Mouse (Mus musculus): ENCODE measurements around the gene Cntn5. TPM values are rescaled to one million over a fixed set of nuclear protein-coding genes. Genes with fewer than 3 reads are reported as not detected.
"Not testable (repeated sequence)": the region's sequence is repeated elsewhere in the genome, so short reads cannot be mapped to it uniquely, and the experiment has no call there.

Gene Cntn5
- polyA plus RNA-seq, 1 experiment: not detected

DNA sequence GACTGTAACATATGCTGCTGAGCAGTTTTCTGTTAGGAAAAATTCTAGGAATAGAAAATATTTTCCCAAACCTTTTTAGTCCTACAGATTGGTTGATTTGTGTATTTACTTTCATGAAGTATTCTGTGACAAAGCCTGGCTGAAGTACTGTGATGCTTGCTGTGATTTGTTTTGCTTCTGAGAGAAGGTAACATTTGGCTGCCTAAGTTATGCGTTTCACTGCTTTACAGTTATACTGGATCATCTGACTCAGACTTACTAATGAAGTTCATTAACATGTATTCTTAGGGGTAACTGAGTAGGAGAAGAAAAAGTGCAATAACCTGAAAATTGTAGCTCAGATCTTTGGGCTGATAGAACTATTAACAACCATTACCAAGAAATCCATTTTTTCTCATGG is 245.1 kb downstream of the Cntn5 start:
- TF ChIP-seq POLR2A (IDR thresholded peaks at IDR 0.05; ENCODE audit: low read depth, low read length) (no peak), CTCF (IDR thresholded peaks at IDR 0.05; ENCODE audit: borderline replicate concordance, insufficient read depth, low read length) (no peak)
- Histone ChIP-seq H3K27ac (ENCODE audit: insufficient read depth, low read length) (no peak overlapping the region), H3K4me3 (ENCODE audit: insufficient read depth, low read length) (no peak overlapping the region), H3K4me1 (ENCODE audit: control insufficient read depth, insufficient read depth, low read length) (no peaks in the 10 kb centered on the region)

DNA sequence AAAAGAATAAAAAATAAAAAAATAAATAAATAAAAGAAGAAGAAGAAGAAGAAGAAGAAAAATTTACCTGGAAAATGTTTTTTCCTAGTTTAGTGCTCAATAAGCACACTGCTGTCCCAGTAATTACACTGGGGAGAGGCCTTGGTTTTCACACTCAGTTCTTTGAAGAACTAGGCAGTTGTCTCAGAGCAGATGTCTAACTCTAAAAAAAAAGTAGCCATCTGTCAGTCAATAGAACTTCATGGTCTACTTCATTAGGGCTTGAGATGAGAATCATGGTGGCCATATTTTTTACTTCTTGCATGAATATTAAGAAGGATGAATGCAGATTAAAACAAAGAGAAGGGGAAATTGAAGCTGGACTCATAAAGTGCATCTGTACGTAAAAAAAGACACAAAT is 246.5 kb downstream of the Cntn5 start:
- TF ChIP-seq POLR2A (IDR thresholded peaks at IDR 0.05; ENCODE audit: low read depth, low read length): no peak
- TF ChIP-seq CTCF (IDR thresholded peaks at IDR 0.05; ENCODE audit: borderline replicate concordance, insufficient read depth, low read length): no peak
- H3K4me3 ChIP-seq (ENCODE audit: insufficient read depth, low read length): no peak overlapping the region

GRCm38 (mm10) chr9:10657144-10657748 is 247.3 kb downstream of the Cntn5 start:
- Histone ChIP-seq H3K27ac (ENCODE audit: insufficient read depth, low read length) (no peak overlapping the region), H3K4me1 (ENCODE audit: control insufficient read depth, insufficient read depth, low read length) (no peaks in the 10 kb centered on the region), H3K4me3 (ENCODE audit: insufficient read depth, low read length) (no peak overlapping the region)
- TF ChIP-seq POLR2A (IDR thresholded peaks at IDR 0.05; ENCODE audit: low read depth, low read length) (no peak), CTCF (IDR thresholded peaks at IDR 0.05; ENCODE audit: borderline replicate concordance, insufficient read depth, low read length) (no peak)

More for the DNA sequence above, 246.5 kb downstream of the Cntn5 start:
- H3K27ac ChIP-seq (ENCODE audit: insufficient read depth, low read length): no peak overlapping the region
- H3K4me1 ChIP-seq (ENCODE audit: control insufficient read depth, insufficient read depth, low read length): no peaks in the 10 kb centered on the region

- no peak overlapping the region for H3K27ac ChIP-seq (ENCODE audit: insufficient read depth, low read length)
These were observed 253.9 kb downstream of the Cntn5 start for GRCm38 (mm10) chr9:10650632-10651031.

DNA sequence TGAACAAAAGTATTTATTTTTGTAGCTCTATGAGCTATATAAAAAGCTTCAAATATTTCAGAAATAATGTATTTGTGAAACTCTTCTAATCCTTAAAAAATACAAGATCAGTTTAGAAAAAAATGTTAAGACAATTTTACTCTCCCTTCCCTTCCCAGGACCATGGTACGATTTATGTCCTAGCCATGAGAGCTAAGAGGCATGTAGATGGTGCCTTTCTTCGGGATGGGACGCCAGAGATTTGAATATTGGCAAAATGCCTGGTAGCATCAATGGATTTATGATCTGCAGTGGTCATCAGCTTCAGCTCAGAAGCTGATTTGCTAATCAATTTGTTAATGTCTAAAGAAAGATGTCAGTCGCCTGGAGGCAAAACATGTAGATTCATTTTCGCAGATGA is 258.6 kb downstream of the Cntn5 start:
- TF ChIP-seq POLR2A (IDR thresholded peaks at IDR 0.05; ENCODE audit: low read depth, low read length) (no peak), CTCF (IDR thresholded peaks at IDR 0.05; ENCODE audit: borderline replicate concordance, insufficient read depth, low read length) (no peak)
- H3K4me3 ChIP-seq (ENCODE audit: insufficient read depth, low read length): no peak overlapping the region
- H3K27ac ChIP-seq (ENCODE audit: insufficient read depth, low read length): no peak overlapping the region
- no peaks in the 10 kb centered on the region for H3K4me1 ChIP-seq (ENCODE audit: control insufficient read depth, insufficient read depth, low read length)

More at GRCm38 (mm10) chr9:10650632-10651031, 253.9 kb downstream of the Cntn5 start:
- TF ChIP-seq POLR2A (IDR thresholded peaks at IDR 0.05; ENCODE audit: low read depth, low read length): no peak
- no peak for TF ChIP-seq CTCF (IDR thresholded peaks at IDR 0.05; ENCODE audit: borderline replicate concordance, insufficient read depth, low read length)
- Histone ChIP-seq H3K4me3 (ENCODE audit: insufficient read depth, low read length) (no peak overlapping the region), H3K4me1 (ENCODE audit: control insufficient read depth, insufficient read depth, low read length) (no peaks in the 10 kb centered on the region)

- Histone ChIP-seq H3K27ac (ENCODE audit: insufficient read depth, low read length) (no peak overlapping the region), H3K4me3 (ENCODE audit: insufficient read depth, low read length) (no peak overlapping the region)
- no peak for TF ChIP-seq CTCF (IDR thresholded peaks at IDR 0.05; ENCODE audit: borderline replicate concordance, insufficient read depth, low read length)
- no peak for TF ChIP-seq POLR2A (IDR thresholded peaks at IDR 0.05; ENCODE audit: low read depth, low read length)
These were observed 259.3 kb downstream of the Cntn5 start for GRCm38 (mm10) chr9:10645045-10645830.

GRCm38 (mm10) chr9:10618036-10618435 is 286.5 kb downstream of the Cntn5 start:
- H3K4me3 ChIP-seq (ENCODE audit: insufficient read depth, low read length): no peak overlapping the region
- no peak for TF ChIP-seq CTCF (IDR thresholded peaks at IDR 0.05; ENCODE audit: borderline replicate concordance, insufficient read depth, low read length)
- TF ChIP-seq POLR2A (IDR thresholded peaks at IDR 0.05; ENCODE audit: low read depth, low read length): no peak
- no peak overlapping the region for H3K27ac ChIP-seq (ENCODE audit: insufficient read depth, low read length)
- H3K4me1 ChIP-seq (ENCODE audit: control insufficient read depth, insufficient read depth, low read length): no peaks in the 10 kb centered on the region

More at GRCm38 (mm10) chr9:10645045-10645830, 259.3 kb downstream of the Cntn5 start:
- no peaks in the 10 kb centered on the region for H3K4me1 ChIP-seq (ENCODE audit: control insufficient read depth, insufficient read depth, low read length)

GRCm38 (mm10) chr9:10575346-10576241 is 329.0 kb downstream of the Cntn5 start:
- H3K27ac ChIP-seq (ENCODE audit: insufficient read depth, low read length): no peak overlapping the region
- TF ChIP-seq POLR2A (IDR thresholded peaks at IDR 0.05; ENCODE audit: low read depth, low read length) (no peak), CTCF (IDR thresholded peaks at IDR 0.05; ENCODE audit: borderline replicate concordance, insufficient read depth, low read length) (no peak)
- no peak overlapping the region for H3K4me3 ChIP-seq (ENCODE audit: insufficient read depth, low read length)
- H3K4me1 ChIP-seq (ENCODE audit: control insufficient read depth, insufficient read depth, low read length): no peaks in the 10 kb centered on the region

DNA sequence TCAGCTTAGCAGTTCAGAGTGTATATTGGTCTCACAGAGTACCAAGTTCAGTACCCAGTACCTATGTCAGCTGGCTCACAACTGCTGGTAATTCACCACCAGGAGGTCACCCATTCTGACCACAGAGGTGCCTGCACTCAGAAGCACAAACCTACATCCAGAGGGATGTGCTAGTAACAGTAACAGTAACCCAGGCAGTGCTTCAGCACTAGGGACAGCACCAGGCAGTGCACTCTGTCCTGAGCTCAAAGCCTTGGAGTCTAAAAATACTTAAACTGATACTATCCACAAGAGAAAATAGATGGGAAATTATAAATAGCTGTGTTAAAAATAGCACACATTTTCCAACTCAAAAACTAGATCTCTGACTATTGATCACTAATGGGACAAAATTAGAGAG is 334.7 kb downstream of the Cntn5 start:
- TF ChIP-seq CTCF (IDR thresholded peaks at IDR 0.05; ENCODE audit: borderline replicate concordance, insufficient read depth, low read length) (no peak), POLR2A (IDR thresholded peaks at IDR 0.05; ENCODE audit: low read depth, low read length) (no peak)
- no peak overlapping the region for H3K27ac ChIP-seq (ENCODE audit: insufficient read depth, low read length)
- H3K4me3 ChIP-seq (ENCODE audit: insufficient read depth, low read length): no peak overlapping the region

DNA sequence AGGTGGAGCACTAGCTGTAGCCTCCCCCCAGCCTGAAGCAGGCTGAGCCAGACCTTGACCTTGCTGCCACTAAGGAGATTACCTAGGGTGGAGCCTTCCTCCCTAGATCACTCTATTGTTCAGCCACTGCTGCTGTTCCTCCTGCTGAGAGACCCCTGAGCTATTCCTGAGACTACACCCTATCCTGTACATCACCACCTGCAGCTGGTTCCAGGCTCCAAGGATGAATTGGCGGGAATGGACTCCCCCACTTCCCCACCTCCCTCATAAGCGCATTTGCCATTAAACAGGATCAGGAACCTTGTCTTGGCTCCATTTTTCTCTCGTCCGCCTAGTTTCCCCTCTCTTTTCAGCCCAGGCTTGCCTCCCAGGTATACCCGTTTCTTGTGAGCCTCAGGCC is 363.7 kb downstream of the Cntn5 start:
- H3K4me3 ChIP-seq (ENCODE audit: insufficient read depth, low read length); H3K27ac ChIP-seq (ENCODE audit: insufficient read depth, low read length); H3K4me1 ChIP-seq (ENCODE audit: control insufficient read depth, insufficient read depth, low read length): not testable (repeated sequence)

More for the DNA sequence above, 334.7 kb downstream of the Cntn5 start:
- no peaks in the 10 kb centered on the region for H3K4me1 ChIP-seq (ENCODE audit: control insufficient read depth, insufficient read depth, low read length)
